Mouse (Mus musculus) erythroblast, adult 5-6 weeks (primary cell): ENCODE results near the gene Pdia3. TPM values are rescaled to one million over a fixed set of nuclear protein-coding genes. Genes with fewer than 3 reads are reported as not detected.
"Not testable (repeated sequence)": the region's sequence is repeated elsewhere in the genome, so short reads cannot be mapped to it uniquely, and the experiment has no call there.

Experiments used
- ATAC-seq: replicated peaks from 2 replicates; pipeline ENCODE4 v1.8.0; 2016; ENCODE audit warnings: moderate number of reproducible peaks, mild to moderate bottlenecking, moderate TSS enrichment, inconsistent platforms; ENCODE audit not compliant: poor library complexity, low FRiP score, severe bottlenecking
- total RNA-seq, 2 experiments: library from RNA; stranded (forward) in 1 of 2; stranded (reverse) in 1 of 2; fragments of 150-400 nt in 1 of 2; fragments of 200-764, 138-1000 nt in 1 of 2; gene quantifications; 2 replicates each; pipeline versions ENCODE4 v1.2.3 to v1.2.4; 2015 to 2017; ENCODE audit warnings: low replicate concordance in 2 of 2

Pdia3 gene
- total RNA-seq, 2 experiments from 2014 or later = 70.2 to 80.1 TPM

DNA sequence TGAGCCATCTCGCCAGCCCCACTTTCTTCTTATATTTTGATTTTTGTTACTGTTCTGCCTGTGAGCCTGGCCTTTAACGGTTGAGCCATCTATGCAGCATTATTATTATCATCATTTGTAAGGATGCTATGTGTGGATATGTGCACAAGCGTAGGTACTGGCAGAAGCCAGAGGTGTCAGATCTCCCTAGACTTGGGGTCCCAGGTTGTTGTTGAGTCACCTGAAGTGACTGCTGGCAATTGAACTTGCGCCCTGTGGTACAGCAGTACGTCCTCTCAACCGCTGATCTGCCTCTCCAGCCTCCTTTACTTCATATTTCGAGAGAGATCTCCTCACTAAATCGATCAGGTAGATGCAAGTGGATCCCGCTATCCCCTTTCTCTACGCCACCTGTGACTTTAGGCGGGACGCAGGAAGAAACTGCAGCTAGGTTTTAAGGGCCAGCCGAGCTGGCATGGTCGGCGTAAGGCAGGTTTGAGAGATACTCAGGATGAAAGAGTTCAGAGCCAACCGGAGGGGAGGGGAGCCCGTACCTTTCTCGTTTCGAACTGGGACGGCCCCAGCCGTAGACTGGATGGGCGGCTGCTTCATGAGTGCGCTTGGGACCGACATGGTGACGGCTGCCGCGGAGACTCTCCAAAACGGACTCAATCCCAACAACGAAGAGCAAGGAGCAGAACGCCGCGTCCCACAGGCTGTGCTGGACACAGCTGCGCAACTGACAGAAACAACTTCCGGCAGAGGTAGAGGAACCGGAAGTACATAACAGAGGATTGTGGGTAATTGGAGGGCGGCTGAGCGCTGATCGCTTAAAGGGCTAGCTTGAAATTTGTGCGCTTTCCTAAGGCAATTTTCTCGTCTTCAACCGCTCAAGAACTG, 60.0 kb downstream of the Pdia3 start, which contains the start of gene Mfap1b:
Gene Mfap1b (minus strand): TSS at position 767 of the 879 bp plus-strand sequence.
- peak; percentile 98 for ATAC-seq

- peak; percentile 60 for ATAC-seq
Observed at GRCm38 (mm10) chr2:121474180-121474535, 60.6 kb downstream of the Pdia3 start.

- not testable (repeated sequence) for ATAC-seq
Observed at GRCm38 (mm10) chr2:121475306-121475705, 61.7 kb downstream of the Pdia3 start.

GRCm38 (mm10) chr2:121477491-121478266, 64.1 kb downstream of the Pdia3 start:
- ATAC-seq = no peak

DNA sequence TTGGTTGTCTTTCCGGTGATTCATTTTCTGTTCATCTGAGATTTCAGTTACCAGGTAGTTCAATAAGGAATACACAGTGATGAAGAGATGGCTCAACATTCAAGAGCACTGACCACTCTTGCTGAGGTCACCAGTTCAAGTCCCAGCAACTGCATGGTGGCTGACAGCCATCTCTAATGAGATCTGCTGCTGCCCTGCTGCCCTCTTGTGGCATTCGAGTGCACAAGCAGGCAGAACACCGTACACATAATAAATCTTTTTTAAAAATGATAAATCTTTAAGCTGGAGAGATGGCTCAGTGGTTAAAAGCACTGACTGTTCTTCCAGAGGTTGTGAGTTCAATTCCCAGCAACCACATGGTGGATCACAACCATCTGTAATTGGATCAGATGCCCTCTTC, 66.9 kb downstream of the Pdia3 start:
- ATAC-seq = peak; percentile 77

GRCm38 (mm10) chr2:121480916-121481315, 67.3 kb downstream of the Pdia3 start:
- ATAC-seq = peak; percentile 70

GRCm38 (mm10) chr2:121483576-121483975, 70.0 kb downstream of the Pdia3 start:
- ATAC-seq = no peak

DNA sequence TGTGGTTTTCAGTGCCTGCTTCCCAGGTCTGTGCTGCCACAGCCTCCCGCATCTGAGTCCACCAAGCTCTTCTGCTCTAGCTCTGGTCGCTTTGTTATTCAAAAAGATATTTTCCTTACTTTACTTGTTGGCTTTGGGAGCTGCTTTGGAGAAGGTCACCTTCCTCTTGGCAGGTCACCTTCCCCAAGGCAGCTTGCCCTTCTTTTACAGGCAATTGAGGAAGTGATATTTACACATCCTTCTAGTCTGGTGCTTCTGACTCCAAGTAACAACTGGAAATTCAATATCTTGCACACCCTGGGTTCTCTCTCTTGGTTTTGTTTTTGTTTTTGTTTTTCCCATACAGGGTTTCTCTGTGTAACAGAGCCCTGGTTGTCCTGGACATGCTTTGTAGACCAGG, 70.8 kb downstream of the Pdia3 start:
- ATAC-seq = not testable (repeated sequence)

Other genes with a start within 250 kb of the Pdia3 start
- gene Tubgcp4, start 243.1 kb upstream of the Pdia3 start, total RNA-seq (2015; ENCODE audit: low replicate concordance) = 16.3 and 22.2 TPM in 2 replicates
- 11.7 and 19.1 TPM in 2 replicates for gene Tubgcp4, start 243.1 kb upstream of the Pdia3 start, total RNA-seq (2017; ENCODE audit: low replicate concordance)
- gene Zscan29, start 242.7 kb upstream of the Pdia3 start, total RNA-seq (2015; ENCODE audit: low replicate concordance) = 8.8 and 13.3 TPM in 2 replicates
- 11.3 and 12.9 TPM in 2 replicates for gene Zscan29, start 242.7 kb upstream of the Pdia3 start, total RNA-seq (2017; ENCODE audit: low replicate concordance)
- gene Trp53bp1, start 142.4 kb upstream of the Pdia3 start, total RNA-seq (2015; ENCODE audit: low replicate concordance) = 11.1 and 27.9 TPM in 2 replicates
- gene Trp53bp1, start 142.4 kb upstream of the Pdia3 start, total RNA-seq (2017; ENCODE audit: low replicate concordance) = 44.8 and 96.0 TPM in 2 replicates
- not detected in 2 replicates for gene Map1a, start 124.2 kb upstream of the Pdia3 start, total RNA-seq (2015; ENCODE audit: low replicate concordance)
- gene Map1a, start 124.2 kb upstream of the Pdia3 start, total RNA-seq (2017; ENCODE audit: low replicate concordance) = 0.14 TPM in 1 of 2 replicates, not detected in the other
- 2.7 and 5.2 TPM in 2 replicates for gene Ppip5k1, start 58.4 kb upstream of the Pdia3 start, total RNA-seq (2015; ENCODE audit: low replicate concordance)
- 9.8 and 10.1 TPM in 2 replicates for gene Ppip5k1, start 58.4 kb upstream of the Pdia3 start, total RNA-seq (2017; ENCODE audit: low replicate concordance)
- gene Ckmt1, start 56.1 kb upstream of the Pdia3 start, total RNA-seq (2015; ENCODE audit: low replicate concordance) = not detected in 2 replicates
- gene Ckmt1, start 56.1 kb upstream of the Pdia3 start, total RNA-seq (2017; ENCODE audit: low replicate concordance) = 0.26 TPM in 1 of 2 replicates, not detected in the other
- not detected in 2 replicates for gene Strc, start 26.6 kb upstream of the Pdia3 start, total RNA-seq (2015; ENCODE audit: low replicate concordance)
- gene Strc, start 26.6 kb upstream of the Pdia3 start, total RNA-seq (2017; ENCODE audit: low replicate concordance) = not detected in 2 replicates
- 2.9 TPM in 1 of 2 replicates, not detected in the other for gene Catsper2, start within 50 bp of the Pdia3 start, total RNA-seq (2015; ENCODE audit: low replicate concordance)
- gene Catsper2, start within 50 bp of the Pdia3 start, total RNA-seq (2017; ENCODE audit: low replicate concordance) = 2.2 TPM in 1 of 2 replicates, not detected in the other
- gene Ell3, start 30.5 kb downstream of the Pdia3 start, total RNA-seq (2015; ENCODE audit: low replicate concordance) = not detected in 2 replicates
- not detected in 2 replicates for gene Ell3, start 30.5 kb downstream of the Pdia3 start, total RNA-seq (2017; ENCODE audit: low replicate concordance)
- 50.9 and 58.1 TPM in 2 replicates for gene Serf2, start 35.4 kb downstream of the Pdia3 start, total RNA-seq (2015; ENCODE audit: low replicate concordance)
- gene Serf2, start 35.4 kb downstream of the Pdia3 start, total RNA-seq (2017; ENCODE audit: low replicate concordance) = 40.6 and 55.3 TPM in 2 replicates
- gene Hypk, start 39.5 kb downstream of the Pdia3 start, total RNA-seq (2015; ENCODE audit: low replicate concordance) = 27.7 and 28.2 TPM in 2 replicates
- gene Hypk, start 39.5 kb downstream of the Pdia3 start, total RNA-seq (2017; ENCODE audit: low replicate concordance) = 22.3 and 31.5 TPM in 2 replicates
- gene Serinc4, start 43.0 kb downstream of the Pdia3 start, total RNA-seq (2015; ENCODE audit: low replicate concordance) = not detected in 2 replicates
- gene Serinc4, start 43.0 kb downstream of the Pdia3 start, total RNA-seq (2017; ENCODE audit: low replicate concordance) = 0.68 TPM in 1 of 2 replicates, not detected in the other
- 6.9 and 16.3 TPM in 2 replicates for gene Mfap1b, start 60.3 kb downstream of the Pdia3 start, total RNA-seq (2015; ENCODE audit: low replicate concordance)
- gene Mfap1b, start 60.3 kb downstream of the Pdia3 start, total RNA-seq (2017; ENCODE audit: low replicate concordance) = 20.6 and 22.9 TPM in 2 replicates
- gene Mfap1a, start 92.9 kb downstream of the Pdia3 start, total RNA-seq (2015; ENCODE audit: low replicate concordance) = 12.1 and 15.3 TPM in 2 replicates
- 11.7 and 15.1 TPM in 2 replicates for gene Mfap1a, start 92.9 kb downstream of the Pdia3 start, total RNA-seq (2017; ENCODE audit: low replicate concordance)
- 11.9 and 13.8 TPM in 2 replicates for gene Wdr76, start 92.9 kb downstream of the Pdia3 start, total RNA-seq (2015; ENCODE audit: low replicate concordance)
- 19.2 and 25.5 TPM in 2 replicates for gene Wdr76, start 92.9 kb downstream of the Pdia3 start, total RNA-seq (2017; ENCODE audit: low replicate concordance)